8 mouse cellular contexts compared by ENCODE assay signal in the genomic region with DNA sequence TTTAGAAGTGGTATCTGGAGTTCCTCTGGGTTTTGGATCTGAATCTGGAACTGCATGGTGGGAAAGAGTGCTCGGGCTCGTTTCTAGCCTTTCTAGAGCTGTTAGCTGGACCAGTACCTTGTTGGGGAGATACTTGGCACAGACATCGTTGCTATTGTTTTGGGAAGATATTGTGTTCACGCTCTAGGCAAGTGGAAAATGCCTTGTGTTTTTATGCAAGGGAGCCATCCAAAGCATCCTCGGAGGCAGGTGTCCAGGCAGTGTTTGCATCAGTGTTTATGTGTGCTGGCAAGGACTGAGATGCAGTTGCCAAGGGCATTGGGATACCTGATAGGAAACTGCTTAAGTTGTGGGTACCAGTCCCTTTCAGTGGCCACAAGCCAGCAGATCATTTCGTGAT. TPM values are rescaled to one million over a fixed set of nuclear protein-coding genes. Genes with fewer than 3 reads are reported as not detected.
DNase-seq lines count a peak whose midpoint lies in the region; ATAC-seq and TF ChIP-seq lines count a peak whose summit lies in the region.

No protein-coding gene starts in this region.

- intact Hi-C loops in left cerebral cortex, adult 2 months (cut with DNase I) = loop anchor here (5.0 kb wide), 2 partner anchors 51 to 66 kb away; no protein-coding TSS in a partner anchor

- H3K4me3 ChIP-seq in left cerebral cortex, adult 2 months = peak overlapping the region; percentile 67
- H3K4me3 ChIP-seq in embryonic facial prominence, embryonic 10.5 days = peak overlapping the region; percentile 85
- peak overlapping the region; percentile 61; the same call in 1 of the 2 replicates for H3K4me3 ChIP-seq in intestine, postnatal 0 days (ENCODE audit: low read depth, low read length)
- peak overlapping the region; percentile 78 for H3K4me3 ChIP-seq in neural tube, embryonic 14.5 days (ENCODE audit: low read depth, low read length)

- DNase-seq in left cerebral cortex, adult 2 months (ENCODE audit: extremely low spot score in 1 of 2, low spot score in 2 of 2) = no peak
- no peak for DNase-seq in left cerebral cortex, adult 9 months (ENCODE audit: low spot score in 2 of 2)
- DNase-seq in embryonic facial prominence, embryonic 10.5 days (ENCODE audit: low spot score) = no peak
- DNase-seq in spleen, postnatal 14 days (ENCODE audit: low spot score in 2 of 2) = no peak
- no peak for DNase-seq in thymus, postnatal 25 days
- DNase-seq in left cerebral cortex, adult 11 months (ENCODE audit: low spot score) = no peak

- no peak for ATAC-seq in intestine, postnatal 0 days
- no peak for ATAC-seq in neural tube, embryonic 14.5 days (ENCODE audit: low read depth)

- H3K27me3 ChIP-seq in embryonic facial prominence, embryonic 10.5 days (replicated peaks; ENCODE audit: low read depth, poor library complexity, severe bottlenecking) = peaks cover 26% of the 10 kb centered on the region
- H3K27me3 ChIP-seq in intestine, postnatal 0 days (replicated peaks; ENCODE audit: control insufficient read depth, insufficient read depth, low read length) = no peaks in the 10 kb centered on the region
- no peaks in the 10 kb centered on the region for H3K27me3 ChIP-seq in neural tube, embryonic 14.5 days (ENCODE audit: control insufficient read depth, insufficient read depth, low read length)

- no peak for TF ChIP-seq CTCF in left cerebral cortex, adult 2 months (IDR thresholded peaks at IDR 0.05)
- no peak for TF ChIP-seq CTCF in intestine, postnatal 0 days (IDR thresholded peaks at IDR 0.05; ENCODE audit: low read depth)

- H3K4me2 ChIP-seq in intestine, postnatal 0 days (replicated peaks; ENCODE audit: low read depth) = peak overlapping the region; percentile 93
- H3K4me2 ChIP-seq in neural tube, embryonic 14.5 days (ENCODE audit: low read depth, low read length) = peak overlapping the region; percentile 89

- H3K4me1 ChIP-seq in embryonic facial prominence, embryonic 10.5 days = peaks cover 33% of the 10 kb centered on the region
- no peaks in the 10 kb centered on the region for H3K4me1 ChIP-seq in intestine, postnatal 0 days (replicated peaks; ENCODE audit: control insufficient read depth, insufficient read depth, low read length)
- H3K4me1 ChIP-seq in neural tube, embryonic 14.5 days (ENCODE audit: control insufficient read depth, insufficient read depth, low read length) = peaks cover 14% of the 10 kb centered on the region

- 42% methylated on average over 6 of the region's 6 CpGs for WGBS in embryonic facial prominence, embryonic 10.5 days
- WGBS in intestine, postnatal 0 days = 41% methylated on average over 6 of the region's 6 CpGs
- WGBS in neural tube, embryonic 14.5 days = 15% methylated on average over 6 of the region's 6 CpGs

- H3K36me3 ChIP-seq in embryonic facial prominence, embryonic 10.5 days (replicated peaks) = no peaks in the 10 kb centered on the region
- no peaks in the 10 kb centered on the region for H3K36me3 ChIP-seq in intestine, postnatal 0 days (ENCODE audit: control insufficient read depth, insufficient read depth)
- H3K36me3 ChIP-seq in neural tube, embryonic 14.5 days (ENCODE audit: control insufficient read depth, insufficient read depth, low read length) = no peaks in the 10 kb centered on the region

- no peak overlapping the region for H3K9ac ChIP-seq in intestine, postnatal 0 days (ENCODE audit: low read depth, low read length)
- H3K9ac ChIP-seq in neural tube, embryonic 14.5 days (replicated peaks; ENCODE audit: low read depth, low read length) = peak overlapping the region; percentile 80

- H3K27ac ChIP-seq in left cerebral cortex, adult 2 months = peak overlapping the region; percentile 80; the same call in 1 of the 2 replicates
- H3K27ac ChIP-seq in embryonic facial prominence, embryonic 10.5 days (replicated peaks) = 0 out of 2 replicates have a peak overlapping the region, but pooled peaks have one; percentile 1
- no peak overlapping the region for H3K27ac ChIP-seq in intestine, postnatal 0 days (ENCODE audit: low read depth, low read length)
- no peak overlapping the region for H3K27ac ChIP-seq in neural tube, embryonic 14.5 days (ENCODE audit: low read depth, low read length)

- no peaks in the 10 kb centered on the region for H3K9me3 ChIP-seq in embryonic facial prominence, embryonic 10.5 days
- no peaks in the 10 kb centered on the region for H3K9me3 ChIP-seq in intestine, postnatal 0 days (ENCODE audit: control insufficient read depth)
- H3K9me3 ChIP-seq in neural tube, embryonic 14.5 days (ENCODE audit: control insufficient read depth, low read length) = no peaks in the 10 kb centered on the region

RNA-seq across cellular contexts. Expression of a gene that starts 1.0 kb away (rescaled TPM):
- total RNA-seq in left cerebral cortex, adult 2 months (2021) = 1 to 10 TPM; 7.6 to 7.8 TPM
- polyA plus RNA-seq in embryonic facial prominence, embryonic 10.5 days (2016; fragmentation: Nextera tagmentation; extraction: Ambion mirVana) = 5.3 and 7.1 TPM in 2 replicates
- 0.21 and 0.64 TPM in 2 replicates for polyA plus RNA-seq in intestine, postnatal 0 days (2015; fragmentation: Nextera tagmentation; extraction: Ambion mirVana)
- polyA plus RNA-seq in neural tube, embryonic 14.5 days (2014; fragmentation: Nextera tagmentation; extraction: Ambion mirVana) = 27.5 and 35.1 TPM in 2 replicates

RNA-seq across cellular contexts. Expression of a gene that starts 56.6 kb away (rescaled TPM):
- 10 to 100 TPM; 15.8 to 17.8 TPM for total RNA-seq in left cerebral cortex, adult 2 months (2021)
- 9.5 and 10.1 TPM in 2 replicates for polyA plus RNA-seq in embryonic facial prominence, embryonic 10.5 days (2016; fragmentation: Nextera tagmentation; extraction: Ambion mirVana)
- 15.4 TPM in 2 replicates for polyA plus RNA-seq in intestine, postnatal 0 days (2015; fragmentation: Nextera tagmentation; extraction: Ambion mirVana)
- 8.6 and 9.9 TPM in 2 replicates for polyA plus RNA-seq in neural tube, embryonic 14.5 days (2014; fragmentation: Nextera tagmentation; extraction: Ambion mirVana)

Comparison
In these comparisons a context has a peak if more than half of its experiments do, and no peak if none do; other contexts are left out.
1. H3K27ac ChIP-seq: peak in left cerebral cortex, adult 2 months (single experiment) and embryonic facial prominence, embryonic 10.5 days (single experiment); none in intestine, postnatal 0 days (single experiment) and neural tube, embryonic 14.5 days (single experiment).
2. Peak in every context shown above with its lines, with median percentiles within 50 percentile points of each other: H3K4me3 ChIP-seq.